Mouse (Mus musculus): ENCODE measurements at regions not wholly inside any gene's neighbourhood (a gene's known extent, or its start where the extent isn't known, plus 50 kb on each side); places are given as distances from the start of the nearest gene placed in this dataset.

DNA sequence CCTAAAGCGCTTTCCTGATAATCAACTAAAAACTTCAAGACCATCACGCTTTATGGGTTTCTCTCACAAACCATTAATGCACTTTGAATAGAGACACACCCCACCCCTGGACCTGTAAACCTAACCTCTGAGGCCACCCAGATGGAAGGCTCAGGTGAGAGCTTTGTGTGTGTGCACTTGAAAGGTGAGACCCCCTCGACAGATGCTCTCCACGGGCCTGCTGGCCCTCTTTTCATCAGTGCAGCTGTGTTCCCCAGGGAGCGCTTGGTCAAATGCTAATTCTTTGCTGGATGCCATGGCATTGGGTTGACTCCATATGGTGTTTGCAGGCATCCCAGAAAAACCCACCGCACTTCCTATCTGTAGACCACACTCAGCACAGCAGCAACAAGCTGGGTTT, 792.8 kb upstream of the Car8 start:
- no peak for DNase-seq

DNA sequence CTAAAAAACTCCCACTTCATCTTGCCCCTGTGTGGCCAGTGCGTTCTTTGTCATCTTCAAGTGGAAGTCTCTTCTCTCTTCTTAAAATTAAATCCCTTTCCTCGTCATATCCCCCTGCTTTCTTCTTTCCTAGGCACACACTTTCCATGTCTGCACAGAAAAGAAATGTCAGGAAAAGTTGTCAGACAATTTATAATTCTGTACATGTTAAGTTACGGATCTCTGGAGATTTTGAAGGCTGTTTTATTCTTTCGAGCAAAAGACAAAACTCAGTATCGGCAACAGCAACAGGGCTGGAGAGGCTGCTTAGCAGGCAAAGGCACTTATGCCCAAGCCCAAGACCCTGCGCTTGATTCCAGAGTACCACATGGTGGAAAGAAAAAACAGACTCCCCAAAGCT, 790.1 kb upstream of the Car8 start:
- no peak for DNase-seq

DNA sequence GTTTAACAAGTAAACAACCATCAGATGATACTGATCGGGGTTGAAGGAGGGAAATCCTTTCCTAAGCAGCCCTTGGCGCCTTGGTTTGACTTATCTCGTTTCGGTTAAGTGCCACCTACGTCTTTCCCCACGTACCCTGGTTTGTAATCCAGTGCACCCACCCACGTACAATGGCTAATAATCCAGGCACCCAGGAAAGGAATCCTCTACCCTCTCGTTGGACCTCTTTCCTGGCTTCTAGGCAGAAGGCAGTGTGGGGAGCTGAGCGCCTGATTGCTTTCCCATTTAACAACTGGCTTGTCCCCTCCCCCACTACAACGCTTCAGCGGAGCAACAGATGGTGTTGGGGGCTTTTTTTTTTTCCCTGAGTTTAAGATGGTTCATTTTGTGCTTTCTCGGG, 789.6 kb upstream of the Car8 start:
- peak; percentile 38 to 59 for DNase-seq

DNA sequence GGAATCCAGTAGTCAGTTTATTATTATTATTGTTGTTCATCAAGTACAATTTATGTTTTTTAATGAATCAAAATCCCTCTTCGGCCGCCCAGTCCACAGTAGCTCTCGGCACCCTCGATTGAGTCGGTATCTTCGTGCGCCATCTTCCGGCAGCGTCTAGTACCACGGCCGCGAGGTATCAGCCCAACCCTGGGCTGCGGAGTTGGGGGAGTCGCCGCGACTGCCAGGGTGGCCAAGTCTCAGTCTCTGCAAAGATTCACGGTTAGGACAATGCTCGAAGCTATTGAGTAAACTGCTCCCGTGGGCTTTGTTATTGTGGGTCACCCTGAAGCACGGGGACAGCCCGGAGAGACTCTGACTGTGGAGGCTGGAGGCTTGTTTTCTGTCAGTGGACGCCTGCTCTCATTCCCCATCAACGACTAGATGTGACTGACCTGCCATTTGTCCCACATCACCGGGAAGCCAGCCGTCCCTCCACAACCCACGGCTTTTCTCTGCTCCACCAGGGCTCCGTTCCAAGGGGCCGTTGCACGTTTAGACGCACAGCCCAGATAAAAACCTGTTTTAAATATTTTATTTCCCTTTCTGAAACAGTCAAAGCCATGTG, 789.1 kb upstream of the Car8 start:
- DNase-seq, result peak; percentile 95

DNA sequence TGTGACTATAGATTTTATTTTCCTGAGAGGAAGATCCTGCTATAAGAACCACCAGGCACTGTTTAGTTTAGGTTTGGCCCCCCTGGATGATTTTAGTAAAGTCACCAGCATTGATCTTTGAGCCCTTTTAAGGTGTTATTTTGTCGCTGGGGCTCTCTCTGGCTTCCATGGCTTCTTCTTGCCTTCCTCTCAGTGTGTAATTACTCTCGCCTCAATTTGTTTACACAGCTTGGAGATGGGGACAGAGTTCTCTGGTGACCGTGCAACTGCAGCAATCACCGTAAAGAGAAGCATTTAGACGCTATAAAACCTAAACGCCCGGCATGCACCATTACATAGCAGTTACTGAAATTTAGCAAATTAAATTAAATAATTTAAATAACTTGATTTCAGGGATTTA, 788.5 kb upstream of the Car8 start:
- peak in 1 of 2 experiments; percentile 51 for DNase-seq

DNA sequence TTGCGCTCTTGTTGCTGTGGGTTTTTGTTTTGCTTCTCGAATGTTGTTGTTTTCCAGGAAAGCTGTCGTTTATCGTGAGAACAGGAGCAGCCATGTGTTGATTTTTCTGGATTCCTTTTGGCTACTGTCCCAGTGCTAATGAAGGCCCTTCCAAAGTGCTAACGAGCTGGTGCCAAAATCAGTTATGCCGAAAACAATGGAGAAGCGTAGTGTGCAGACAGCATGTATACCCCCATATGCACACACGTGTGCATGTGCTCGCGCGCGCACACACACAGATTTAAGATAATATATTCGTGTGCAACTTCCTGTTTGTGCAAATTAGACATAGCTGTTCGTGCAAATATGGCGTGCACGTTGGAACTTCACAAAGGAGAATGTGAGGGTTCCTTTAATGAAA, 788.0 kb upstream of the Car8 start:
- DNase-seq, result peak; percentile 52 to 63

DNA sequence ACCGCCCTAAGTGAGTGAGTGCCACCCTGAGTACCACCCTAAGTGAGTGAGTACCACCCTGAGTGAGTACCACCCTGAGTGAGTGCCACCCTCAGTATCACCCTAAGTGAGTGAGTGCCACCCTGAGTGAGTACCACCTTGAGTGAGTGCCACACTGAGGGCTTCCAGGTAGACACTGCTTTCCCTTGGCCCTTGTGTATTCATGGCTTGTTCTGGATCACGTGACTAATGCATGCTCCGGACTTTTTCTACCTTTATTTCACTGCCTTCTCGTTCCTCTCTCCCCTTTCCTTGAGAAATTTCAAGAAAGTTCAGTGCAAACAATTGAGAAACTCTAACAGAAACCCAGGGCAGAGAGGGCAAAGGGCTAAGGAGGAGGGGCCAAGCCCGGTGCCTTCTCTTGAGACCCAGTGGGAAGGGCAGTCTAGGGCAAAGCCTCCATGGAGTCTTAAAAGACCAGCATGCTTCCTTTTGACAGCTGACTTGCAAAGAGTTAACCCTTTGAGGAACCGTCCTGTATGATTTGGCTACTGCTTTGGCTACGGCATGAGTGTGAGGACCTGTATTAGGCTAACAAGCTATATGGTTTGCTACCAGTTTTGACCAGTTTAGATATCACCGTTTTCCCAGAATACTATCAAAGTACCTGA, 787.1 kb upstream of the Car8 start:
- peak in 1 of 2 experiments; percentile 26 for DNase-seq

DNA sequence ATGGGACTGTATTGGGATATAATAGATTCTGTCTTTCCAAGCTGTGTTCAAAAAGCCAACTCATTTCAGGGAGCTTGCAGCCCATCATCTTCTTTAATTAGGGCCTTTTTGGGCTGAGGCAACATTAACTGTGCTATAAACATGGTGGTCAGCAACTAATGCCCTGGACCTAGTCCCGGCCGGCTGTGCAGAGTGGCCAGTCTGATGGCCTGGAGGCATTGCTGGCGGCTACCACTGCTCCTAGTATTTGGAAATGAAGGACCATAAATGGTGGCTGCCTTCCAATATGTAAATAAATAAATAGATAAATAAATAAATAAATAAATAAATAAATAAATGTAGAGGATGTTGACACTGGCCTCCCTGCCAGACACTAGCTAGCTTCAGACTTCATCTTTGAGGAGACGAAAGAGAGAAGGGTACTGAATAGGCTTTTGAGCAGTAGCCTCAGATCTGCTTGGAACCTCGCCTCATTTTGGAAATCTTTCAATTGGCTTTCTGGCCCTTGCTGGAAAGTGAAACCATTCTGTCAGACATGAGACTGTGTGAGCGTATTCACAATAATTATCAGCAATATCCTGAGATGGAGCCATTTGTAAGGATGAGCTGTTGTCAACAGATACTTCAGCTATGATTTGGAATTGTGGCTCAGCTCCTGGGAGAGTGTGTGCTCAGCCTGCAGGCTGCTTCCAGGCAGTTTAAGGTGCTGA, 785.5 kb upstream of the Car8 start:
- peak; percentile 55 to 56 for DNase-seq

DNA sequence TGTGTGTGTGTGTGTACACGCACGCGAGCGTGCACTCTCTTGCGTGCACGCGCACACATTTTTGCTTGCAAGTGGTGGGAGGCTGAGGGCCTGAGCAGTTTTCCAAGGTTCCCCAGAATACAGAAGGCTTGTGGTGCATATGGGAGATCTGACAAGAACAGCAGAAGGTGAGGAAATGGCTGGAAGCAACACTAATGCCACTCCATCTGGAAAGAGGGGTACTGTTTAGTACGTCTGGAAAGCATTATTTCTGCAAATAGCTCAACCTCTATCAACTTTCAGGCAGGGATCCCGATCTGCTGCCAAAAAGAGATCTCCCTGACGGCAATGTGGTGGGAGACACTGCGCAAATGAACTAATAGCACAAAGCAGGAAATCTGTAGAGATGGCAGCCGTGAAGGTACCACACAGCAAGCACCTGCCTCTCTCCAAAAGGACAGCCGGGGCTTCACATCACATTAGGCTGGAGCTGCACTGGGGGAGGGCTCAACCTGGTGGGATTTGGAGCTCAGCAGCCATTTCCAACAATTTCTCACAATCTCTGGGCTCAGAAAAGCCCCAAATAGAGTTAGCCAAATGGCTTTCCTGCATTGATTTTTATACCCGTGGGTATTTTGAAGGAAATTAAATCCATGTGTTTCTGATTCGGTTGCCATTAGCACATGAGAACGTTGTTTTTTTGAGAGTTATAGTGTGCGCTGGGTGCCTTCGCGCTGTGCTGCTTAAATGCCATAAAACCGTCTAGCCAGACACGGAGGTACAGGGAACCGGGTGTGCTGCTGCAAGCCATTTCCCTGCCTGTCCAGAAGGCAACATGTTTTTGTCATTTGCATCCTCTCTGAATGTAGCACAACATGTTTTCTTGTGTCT, 780.6 kb upstream of the Car8 start:
- DNase-seq, result peak; percentile 74 to 81

DNA sequence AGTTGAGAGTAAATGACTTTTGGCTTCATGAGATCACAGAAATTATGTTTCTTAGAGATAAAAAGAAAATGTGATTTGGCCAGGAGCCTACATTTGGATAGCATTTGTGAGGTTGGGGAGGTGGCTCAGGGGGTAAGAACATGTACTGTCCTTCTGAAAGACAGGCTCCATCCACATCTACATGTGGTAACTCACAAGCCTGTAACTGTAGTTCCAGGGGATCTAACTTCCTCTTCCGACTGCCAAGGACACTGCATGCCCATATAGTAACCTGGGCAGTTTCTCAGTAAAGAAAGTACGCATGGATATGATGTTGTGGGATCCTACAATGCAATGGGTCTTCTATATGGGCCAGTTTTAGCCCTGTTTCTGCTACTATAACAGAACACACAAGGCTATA, 779.4 kb upstream of the Car8 start:
- no peak for DNase-seq

DNA sequence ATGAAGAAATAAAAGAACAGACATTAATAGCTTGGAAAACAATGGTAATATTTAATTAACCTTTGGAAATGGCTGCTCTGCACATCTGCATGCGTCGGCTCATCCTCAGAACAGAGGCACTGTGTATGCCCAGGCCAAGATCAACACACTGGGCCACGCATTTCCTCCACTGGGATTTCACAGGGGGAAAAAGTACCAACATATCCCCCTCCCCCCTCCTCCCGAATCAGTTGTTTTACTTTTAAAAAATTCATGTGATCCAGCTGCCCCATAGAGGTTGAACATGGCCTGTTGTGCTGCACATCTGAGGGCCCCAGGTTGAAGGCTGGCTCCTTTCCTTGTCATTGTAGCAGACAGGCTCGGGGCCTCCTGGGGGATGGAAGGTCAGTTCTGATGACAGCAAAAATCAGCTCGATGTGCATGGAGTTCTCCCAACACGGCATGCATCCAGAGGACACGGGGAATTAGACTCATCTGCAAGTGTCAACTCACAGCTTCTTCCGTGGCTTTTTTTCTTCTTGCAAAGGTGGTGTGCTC, 777.7 kb upstream of the Car8 start:
- DNase-seq, result peak in 1 of 2 experiments; percentile 36

DNA sequence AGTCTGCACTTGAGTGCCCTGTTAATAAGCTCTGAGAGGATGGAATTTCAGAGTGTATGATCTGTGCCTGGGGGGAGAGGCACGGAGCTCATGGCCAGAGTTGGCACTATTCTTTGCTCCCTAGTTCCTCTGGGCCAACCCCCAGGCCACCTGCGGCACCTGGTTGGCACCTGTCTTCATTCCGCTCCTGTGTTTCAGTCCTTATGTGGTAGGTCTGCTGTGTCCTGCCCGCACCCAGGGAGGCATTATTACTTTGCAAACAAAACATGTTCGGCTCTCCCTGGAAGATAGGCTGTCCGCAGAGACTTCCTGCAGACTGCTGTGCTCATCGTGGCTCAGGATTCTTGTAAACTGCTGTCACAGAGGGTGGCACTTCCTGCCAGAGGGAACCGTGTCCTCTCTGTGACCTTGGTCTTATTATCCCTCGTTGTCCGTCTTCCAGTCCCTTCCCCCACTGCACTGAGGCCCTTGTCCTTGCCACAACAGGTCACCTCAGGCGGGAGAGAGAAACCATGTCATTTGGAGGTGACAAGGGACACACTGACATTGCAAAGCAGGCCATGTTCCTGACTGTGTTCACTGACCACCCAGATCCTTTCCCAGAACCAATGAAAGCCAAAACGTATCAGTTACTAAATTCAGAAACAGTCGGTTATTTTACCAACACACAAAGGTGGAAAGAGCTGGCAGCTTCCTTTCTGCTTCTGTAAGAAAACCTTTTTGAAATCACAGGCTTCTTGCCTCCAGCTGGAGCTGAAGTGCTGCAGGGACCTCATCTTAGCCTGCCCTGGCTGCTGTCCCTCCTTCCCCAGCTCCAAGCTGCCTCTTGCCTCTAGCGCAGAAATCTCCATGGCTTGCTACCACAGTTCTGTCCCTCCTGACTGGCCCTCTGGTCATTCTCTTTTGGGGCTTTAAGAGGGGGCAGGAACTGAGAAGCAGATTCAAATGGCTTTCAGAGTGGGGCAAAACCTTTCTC, 777.0 kb upstream of the Car8 start:
- DNase-seq, result peak; percentile 79 to 82

DNA sequence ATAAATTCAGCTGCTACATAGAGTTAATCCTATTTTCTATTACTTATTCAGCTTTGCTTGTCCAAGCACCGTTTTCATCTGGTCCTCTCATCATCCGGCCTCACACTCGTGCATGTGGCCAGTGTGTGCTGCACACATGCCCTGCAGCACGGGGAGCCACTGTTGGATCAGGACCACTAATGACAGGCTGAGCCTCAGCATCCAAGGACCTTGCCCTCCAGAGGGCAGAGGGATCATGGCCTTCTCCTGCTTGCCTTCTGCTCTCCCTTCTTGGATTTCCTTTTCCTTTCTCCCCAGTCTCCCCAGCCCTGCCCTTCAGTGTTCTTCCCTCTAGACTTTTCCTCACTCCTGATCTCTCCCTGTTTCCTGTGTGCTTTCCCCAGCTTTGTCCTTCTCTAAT, 776.1 kb upstream of the Car8 start:
- peak in 1 of 2 experiments; percentile 49 for DNase-seq

DNA sequence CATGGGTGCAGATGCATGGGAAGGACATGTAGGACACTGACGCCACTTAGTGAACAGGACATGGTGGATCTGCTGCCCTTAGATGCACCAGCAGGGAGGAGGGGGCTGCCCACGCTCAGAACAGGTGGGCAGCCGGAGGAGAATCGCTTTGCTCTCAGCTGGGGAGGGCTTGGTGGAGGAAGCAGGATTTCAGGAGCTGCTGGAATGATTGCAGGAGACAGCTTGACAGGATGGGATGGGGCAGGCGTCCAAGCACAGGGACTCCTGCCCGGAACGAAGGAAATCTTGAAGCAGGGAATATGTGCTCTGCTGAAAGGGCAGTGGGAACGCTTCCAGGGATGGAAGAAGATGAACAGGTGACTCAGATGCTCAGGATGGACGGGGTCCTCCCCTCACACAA, 773.9 kb upstream of the Car8 start:
- peak; percentile 96 to 97 for DNase-seq

DNA sequence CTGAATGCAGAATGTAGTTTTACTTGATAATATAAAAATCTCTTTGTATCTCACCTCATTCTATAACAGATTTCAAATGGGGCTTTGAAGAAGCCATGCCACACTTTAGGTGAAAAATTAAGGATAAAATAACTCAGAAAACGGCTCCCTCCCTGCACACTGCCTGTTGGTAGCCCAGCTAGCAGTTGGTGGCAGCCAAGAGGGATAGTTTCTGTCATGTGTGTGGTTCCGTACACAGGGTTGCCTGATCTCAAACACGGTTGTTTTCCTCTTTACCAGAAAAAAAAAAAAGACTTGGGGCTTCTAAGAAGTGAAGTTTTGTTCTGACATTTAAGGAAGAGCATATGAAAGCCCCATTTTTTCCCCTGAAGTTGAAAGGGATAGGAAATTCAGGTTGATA, 773.1 kb upstream of the Car8 start:
- peak in 1 of 2 experiments; percentile 42 for DNase-seq

DNA sequence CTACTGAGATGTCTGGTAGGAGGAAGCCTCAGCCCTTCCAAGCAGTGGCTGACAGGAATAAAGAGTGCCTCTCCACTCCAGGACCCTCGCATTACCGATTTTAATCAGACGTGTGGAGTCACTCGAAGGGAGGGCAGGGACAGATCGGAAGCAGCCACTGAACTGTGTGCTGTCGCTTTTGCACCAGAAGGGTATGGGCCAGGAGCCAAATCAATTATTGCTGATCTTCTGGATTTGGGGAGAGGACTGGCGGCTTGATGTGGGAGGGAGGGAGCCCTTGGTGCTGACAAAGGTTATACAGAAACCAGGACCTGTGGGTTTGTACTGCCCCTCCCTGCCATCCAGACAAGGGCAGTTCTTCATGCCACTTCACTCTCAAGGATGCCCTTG, 772.3 kb upstream of the Car8 start:
- DNase-seq, result peak; percentile 67 to 68

DNA sequence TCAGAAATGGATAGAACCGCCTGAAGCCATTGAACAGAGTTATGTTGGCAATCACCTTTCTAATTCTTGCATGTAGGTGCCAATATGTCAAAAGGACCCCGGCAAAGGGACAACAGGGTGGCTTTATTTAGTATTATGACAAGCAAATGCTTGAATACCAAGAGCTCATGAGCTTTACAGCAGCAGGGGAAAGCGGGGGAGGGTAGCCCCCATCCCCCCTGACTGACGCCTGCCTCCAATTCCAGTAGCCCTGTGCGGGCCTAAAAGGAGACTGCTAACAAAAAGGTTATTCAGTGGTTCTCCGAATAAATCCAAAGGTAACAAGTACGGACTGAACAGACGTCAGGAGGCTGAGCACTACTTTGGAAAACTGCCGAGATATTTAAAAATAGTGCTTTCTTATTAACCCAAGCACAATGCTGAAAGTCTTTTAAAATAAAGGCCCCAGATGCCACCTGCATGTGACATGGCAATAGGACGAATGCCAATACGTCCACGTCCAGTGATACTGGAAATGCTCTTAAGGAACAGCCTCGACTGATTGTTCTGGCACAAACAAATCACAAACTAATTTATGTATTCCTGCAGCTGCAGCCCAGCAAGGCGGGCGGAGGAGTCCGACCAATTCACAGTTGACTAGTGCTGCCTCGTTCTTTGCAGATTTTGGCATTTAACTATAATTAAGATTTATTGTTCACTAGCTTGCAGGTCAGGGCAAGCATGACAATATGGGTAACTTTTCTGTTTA, 771.7 kb upstream of the Car8 start:
- peak; percentile 38 to 60 for DNase-seq

DNA sequence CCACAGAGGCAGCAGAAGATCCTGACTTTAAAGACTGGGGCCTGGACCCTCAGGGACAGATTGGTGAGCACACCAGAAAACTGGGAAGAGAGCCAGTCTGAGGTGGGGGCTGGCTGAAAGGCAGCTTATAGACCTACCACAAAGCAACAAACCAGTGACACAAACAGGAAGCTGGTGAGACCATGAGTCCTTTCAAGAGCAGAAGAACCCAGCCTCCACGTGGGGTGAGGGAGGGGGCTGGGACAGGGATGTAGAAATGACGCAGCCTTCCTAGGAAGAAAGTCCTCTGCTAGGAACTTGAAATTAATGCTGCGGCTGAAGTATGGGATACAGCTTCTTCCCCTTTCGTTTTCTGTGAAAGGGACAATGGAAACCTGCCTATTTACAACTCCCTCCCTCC, 770.8 kb upstream of the Car8 start:
- peak in 1 of 2 experiments; percentile 34 for DNase-seq

DNA sequence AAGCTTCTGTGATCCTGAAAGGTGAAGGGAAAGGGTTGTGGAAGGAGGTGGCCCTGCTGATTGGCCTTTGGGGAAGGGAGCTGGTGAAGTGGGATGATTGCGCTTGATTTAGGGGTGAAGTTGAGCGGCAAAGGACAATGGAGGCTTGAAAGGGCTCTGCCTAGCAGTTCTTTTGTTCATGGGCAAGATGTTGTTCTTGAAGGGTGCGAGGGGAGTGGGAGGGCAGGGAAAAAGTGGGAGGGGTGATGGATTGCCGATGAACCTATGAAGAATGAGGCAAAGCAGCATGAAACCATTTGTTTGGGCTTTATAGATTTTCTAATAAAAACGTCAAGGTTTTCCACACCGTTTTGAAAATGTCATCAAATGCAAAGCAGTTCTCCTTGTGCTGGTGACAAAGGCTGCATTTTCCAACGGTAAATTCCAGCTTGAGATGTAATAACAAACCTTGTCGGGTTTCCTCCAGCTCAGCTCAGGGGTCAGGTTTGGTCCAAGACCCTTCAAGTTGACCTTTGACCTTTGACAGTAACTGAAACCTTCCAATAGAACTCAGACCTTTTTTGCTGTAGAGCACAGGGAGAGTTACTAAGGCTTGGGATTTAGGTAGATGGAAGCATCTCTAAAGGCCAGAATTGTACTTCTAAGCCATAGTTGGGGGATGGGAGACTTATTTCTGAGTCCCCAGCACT, 767.2 kb upstream of the Car8 start:
- no peak for DNase-seq

DNA sequence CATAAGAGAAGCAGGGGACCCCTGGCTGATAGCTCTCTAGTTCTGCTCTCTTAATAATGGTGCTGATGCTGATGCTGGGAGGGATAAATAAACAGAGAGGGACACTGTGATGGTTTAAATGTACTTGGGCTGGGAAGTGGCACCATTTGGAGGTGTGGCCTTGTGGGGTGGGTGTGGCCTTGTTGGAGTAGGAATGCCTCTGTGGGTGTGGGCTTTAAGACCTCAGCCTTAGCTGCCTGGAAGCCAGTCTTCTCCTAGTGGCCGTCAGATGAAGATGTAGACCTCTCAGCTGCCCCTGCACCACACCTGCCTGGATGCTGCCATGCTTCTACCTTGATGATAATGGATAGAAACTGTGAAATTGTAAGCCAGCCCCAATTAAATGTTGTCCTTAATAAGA, 765.0 kb upstream of the Car8 start:
- DNase-seq, result no peak

Data from cerebellum, adult 18-20 months (tissue).